Mouse (Mus musculus) lung, embryonic 16.5 days (tissue): ENCODE data around the gene Vil1. TPM values are rescaled to one million over a fixed set of nuclear protein-coding genes. Genes with fewer than 3 reads are reported as not detected.
A peak's percentile ranks its signal among the peaks of the same experiment; 100 is the strongest.

ENCODE experiments used
- ATAC-seq: fragments of 200-750 bp; cut with Nextera tagmentation; 2 replicates; pipeline ENCODE4 v1.8.0; 2017; ENCODE audit warnings: low read depth, mild to moderate bottlenecking, moderate library complexity
- H3K27ac ChIP-seq: fragments of 300-500 bp; sonication (generic); 2 replicates; pipeline ENCODE4 v1.5.1; 2014; ENCODE audit warnings: mild to moderate bottlenecking, control low read depth, low read length
- H3K27me3 ChIP-seq: fragments of 300-500 bp; sonication (generic); 2 replicates; pipeline ENCODE4 v1.6.1; 2014; ENCODE audit warnings: low read depth, low read length, mixed read lengths; ENCODE audit not compliant: control insufficient read depth, insufficient read depth
- H3K36me3 ChIP-seq: fragments of 300-500 bp; sonication (generic); 2 replicates; pipeline ENCODE4 v1.6.1; 2014; ENCODE audit warnings: low read length; ENCODE audit not compliant: control insufficient read depth, insufficient read depth
- H3K4me1 ChIP-seq: fragments of 300-500 bp; sonication (generic); replicated peaks from 2 replicates; pipeline ENCODE4 v1.6.1; 2014; ENCODE audit warnings: low read length, mixed read lengths; ENCODE audit not compliant: control insufficient read depth, insufficient read depth
- H3K4me2 ChIP-seq: fragments of 300-500 bp; sonication (generic); 2 replicates; pipeline ENCODE4 v1.6.1; 2014; ENCODE audit warnings: low read depth, low read length, control low read depth
- H3K4me3 ChIP-seq: fragments of 300-500 bp; sonication (generic); 2 replicates; pipeline ENCODE4 v1.5.1; 2014; ENCODE audit warnings: mild to moderate bottlenecking, low read length, control low read depth
- H3K9ac ChIP-seq: fragments of 300-500 bp; sonication (generic); 2 replicates; pipeline ENCODE4 v1.6.1; 2014; ENCODE audit warnings: low read length, control low read depth
- H3K9me3 ChIP-seq: fragments of 300-500 bp; sonication (generic); 2 replicates; pipeline ENCODE4 v1.6.1; 2016; ENCODE audit warnings: low read length; ENCODE audit not compliant: control insufficient read depth
- WGBS: fragments of 180-500 bp; shearing (Covaris S2); extraction: QIAGEN DNeasy Blood & Tissue Kit; methylation state at CpG from one replicate; pipeline ENCODE4 v1.1.7; 2014; 5-methylcytosine and 5-hydroxymethylcytosine counted together
- polyA plus RNA-seq: library from polyadenylated mRNA; unstranded; fragments of >200 nt; fragmentation: Nextera tagmentation; extraction: Ambion mirVana; gene quantifications from 2 replicates; pipeline ENCODE4 v1.2.1, GENCODE M21; 2015

The Vil1 gene
- polyA plus RNA-seq, 1 experiment from 2014 or later = 0.43 TPM

GRCm38 (mm10) chr1:74385531-74385930 is 23.6 kb upstream of the Vil1 start:
- no peak for ATAC-seq
- no peak overlapping the region for H3K27ac ChIP-seq
- peaks cover 22% of the 10 kb centered on the region for H3K4me1 ChIP-seq
- 81% methylated on average over 8 of the region's 8 CpGs for WGBS
- no peak overlapping the region for H3K9ac ChIP-seq
- no peaks in the 10 kb centered on the region for H3K9me3 ChIP-seq
- no peaks in the 10 kb centered on the region for H3K36me3 ChIP-seq
- H3K4me3 ChIP-seq = no peak overlapping the region
- H3K27me3 ChIP-seq = no peaks in the 10 kb centered on the region
- H3K4me2 ChIP-seq = no peak overlapping the region

- Histone ChIP-seq H3K36me3 (no peaks in the 10 kb centered on the region), H3K27ac (peak overlapping the region; percentile 97), H3K9ac (peak overlapping the region; percentile 79), H3K27me3 (no peaks in the 10 kb centered on the region), H3K9me3 (no peaks in the 10 kb centered on the region), H3K4me3 (peak overlapping the region; percentile 52), H3K4me2 (peak overlapping the region; percentile 58), H3K4me1 (peaks cover 27% of the 10 kb centered on the region)
- 36% methylated on average over 7 of the region's 10 CpGs for WGBS
- ATAC-seq = no peak
Measured at GRCm38 (mm10) chr1:74386363-74386713, 22.8 kb upstream of the Vil1 start.

GRCm38 (mm10) chr1:74386714-74387385 is 22.3 kb upstream of the Vil1 start:
- Histone ChIP-seq H3K9ac (peak overlapping the region; percentile 79), H3K9me3 (no peaks in the 10 kb centered on the region), H3K4me3 (peak overlapping the region; percentile 52), H3K36me3 (no peaks in the 10 kb centered on the region), H3K4me2 (peak overlapping the region; percentile 58), H3K4me1 (peaks cover 27% of the 10 kb centered on the region), H3K27ac (peak overlapping the region; percentile 97), H3K27me3 (no peaks in the 10 kb centered on the region)
- ATAC-seq = peak; percentile 84
- WGBS = under 1% methylated on average over 26 of the region's 26 CpGs

- Histone ChIP-seq H3K36me3 (no peaks in the 10 kb centered on the region), H3K27ac (peak overlapping the region; percentile 97), H3K9ac (peak overlapping the region; percentile 79), H3K4me3 (peak overlapping the region; percentile 52), H3K4me1 (peaks cover 27% of the 10 kb centered on the region), H3K4me2 (peak overlapping the region; percentile 58), H3K9me3 (no peaks in the 10 kb centered on the region), H3K27me3 (no peaks in the 10 kb centered on the region)
- 48% methylated on average over 15 of the region's 15 CpGs for whole genome bisulfite sequencing
- no peak for ATAC-seq
Measured at GRCm38 (mm10) chr1:74387386-74387988, 21.7 kb upstream of the Vil1 start.

GRCm38 (mm10) chr1:74388398-74388920 is 20.7 kb upstream of the Vil1 start:
- WGBS = 80% methylated on average over 7 of the region's 7 CpGs
- no peaks in the 10 kb centered on the region for H3K9me3 ChIP-seq
- no peak overlapping the region; the same call in 1 of the 2 replicates for H3K27ac ChIP-seq
- H3K27me3 ChIP-seq = no peaks in the 10 kb centered on the region
- H3K4me1 ChIP-seq = peaks cover 34% of the 10 kb centered on the region
- H3K4me2 ChIP-seq = no peak overlapping the region
- peak overlapping the region; percentile 44; the same call in 1 of the 2 replicates for H3K9ac ChIP-seq
- no peak overlapping the region for H3K4me3 ChIP-seq
- no peaks in the 10 kb centered on the region for H3K36me3 ChIP-seq
- ATAC-seq = no peak

- no peaks in the 10 kb centered on the region for H3K9me3 ChIP-seq
Measured at GRCm38 (mm10) chr1:74389831-74390286, 19.3 kb upstream of the Vil1 start.

GRCm38 (mm10) chr1:74390287-74390906 is 18.8 kb upstream of the Vil1 start:
- Histone ChIP-seq H3K4me2 (peak overlapping the region; percentile 65), H3K27ac (peak overlapping the region; percentile 100), H3K36me3 (peaks cover 14% of the 10 kb centered on the region), H3K4me3 (peak overlapping the region; percentile 74), H3K27me3 (no peaks in the 10 kb centered on the region), H3K9me3 (no peaks in the 10 kb centered on the region), H3K9ac (peak overlapping the region; percentile 98), H3K4me1 (peaks cover 36% of the 10 kb centered on the region)
- ATAC-seq = no peak
- 4% methylated on average over 21 of the region's 21 CpGs for WGBS

More at GRCm38 (mm10) chr1:74389831-74390286, 19.3 kb upstream of the Vil1 start:
- Histone ChIP-seq H3K27ac (peak overlapping the region; percentile 100), H3K4me1 (peaks cover 36% of the 10 kb centered on the region), H3K36me3 (peaks cover 9% of the 10 kb centered on the region), H3K4me2 (peak overlapping the region; percentile 65), H3K27me3 (no peaks in the 10 kb centered on the region), H3K4me3 (peak overlapping the region; percentile 74), H3K9ac (peak overlapping the region; percentile 98)
- 3% methylated on average over 29 of the region's 29 CpGs for WGBS
- no peak for ATAC-seq

- ATAC-seq = peak; percentile 79
- H3K27me3 ChIP-seq = no peaks in the 10 kb centered on the region
- peak within 1 kb of the TSS; percentile 77 for H3K4me2 ChIP-seq
- peak within 1 kb of the TSS; percentile 100 for H3K27ac ChIP-seq
- H3K4me3 ChIP-seq = peak within 1 kb of the TSS; percentile 74
- H3K36me3 ChIP-seq = peaks cover 14% of the 10 kb centered on the region
- 2% methylated on average over 51 of the region's 51 CpGs for WGBS
- H3K4me1 ChIP-seq = peaks cover 36% of the 10 kb centered on the region
- peak within 1 kb of the TSS; percentile 98 for H3K9ac ChIP-seq
- no peaks in the 10 kb centered on the region for H3K9me3 ChIP-seq
Measured at GRCm38 (mm10) chr1:74390924-74391748, 18.0 kb upstream of the Vil1 start, which contains the start of gene Ctdsp1. Gene Ctdsp1 (plus strand): TSS chr1:74391509.
